Mouse (Mus musculus): ENCODE results near the gene Fads6. TPM values are rescaled to one million over a fixed set of nuclear protein-coding genes. Genes with fewer than 3 reads are reported as not detected.
A peak's percentile ranks its signal among the peaks of the same experiment; 100 is the strongest.

The Fads6 gene
- 0.40 and 0.52 TPM in 2 replicates for polyA plus RNA-seq (2014; fragmentation: Nextera tagmentation; extraction: Ambion mirVana)

DNA sequence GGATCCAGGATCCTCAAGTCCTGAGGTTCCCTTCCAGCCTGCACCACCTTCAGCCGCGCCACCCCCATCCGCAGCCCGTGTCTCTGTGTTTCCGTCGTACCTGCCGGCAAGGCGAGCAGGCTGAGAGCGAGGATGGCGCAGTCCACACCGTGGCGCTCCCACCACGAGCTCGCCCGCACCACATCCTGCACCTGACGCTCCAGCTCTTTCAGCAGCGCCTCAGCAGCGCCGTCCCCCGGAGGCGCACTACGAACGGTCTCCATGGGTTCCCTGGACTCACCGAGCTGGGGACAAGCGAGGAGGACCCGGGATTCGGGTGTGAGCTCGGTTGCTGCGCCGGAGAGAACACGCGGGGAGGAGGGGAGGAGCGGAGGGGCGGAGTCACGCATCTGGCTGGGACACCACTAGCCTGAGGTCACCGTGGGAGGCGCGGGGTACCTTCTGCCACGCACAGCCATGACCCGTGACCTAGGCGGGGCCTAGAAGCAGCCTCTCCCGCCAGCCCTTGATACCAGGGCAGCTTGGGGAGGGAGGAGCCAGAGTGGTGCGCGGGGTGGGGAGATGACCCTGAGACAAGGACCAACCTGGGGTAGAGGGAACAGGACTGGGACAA is at the start of gene Fads6:
Gene Fads6 (minus strand): TSS at position 450 of the 613 bp plus-strand sequence.
- ATAC-seq (ENCODE audit: low FRiP score) = peak; percentile 53
- peak within 1 kb of the TSS; percentile 27; the same call in 1 of the 2 replicates for H3K27ac ChIP-seq (ENCODE audit: low read depth, low read length)
- H3K36me3 ChIP-seq (ENCODE audit: control insufficient read depth, insufficient read depth, low read length) = no peaks in the 10 kb centered on the region
- peaks cover 5% of the 10 kb centered on the region; the same call in 1 of the 2 replicates for H3K4me1 ChIP-seq (replicated peaks; ENCODE audit: control insufficient read depth, insufficient read depth, low read length)
- H3K9me3 ChIP-seq (ENCODE audit: control insufficient read depth, low read length) = no peaks in the 10 kb centered on the region
- H3K4me3 ChIP-seq (ENCODE audit: low read depth, low read length) = peak within 1 kb of the TSS; percentile 41
- DNase-seq (ENCODE audit: low spot score) = peak; percentile 64
- H3K4me2 ChIP-seq (replicated peaks; ENCODE audit: low read depth, low read length) = peak within 1 kb of the TSS; percentile 79
- H3K9ac ChIP-seq (ENCODE audit: low read depth, low read length) = peak within 1 kb of the TSS; percentile 50; the same call in 1 of the 2 replicates
- under 1% methylated on average over 44 of the region's 44 CpGs for WGBS
- H3K27me3 ChIP-seq (ENCODE audit: control insufficient read depth, insufficient read depth, low read length) = peaks cover 9% of the 10 kb centered on the region

DNA sequence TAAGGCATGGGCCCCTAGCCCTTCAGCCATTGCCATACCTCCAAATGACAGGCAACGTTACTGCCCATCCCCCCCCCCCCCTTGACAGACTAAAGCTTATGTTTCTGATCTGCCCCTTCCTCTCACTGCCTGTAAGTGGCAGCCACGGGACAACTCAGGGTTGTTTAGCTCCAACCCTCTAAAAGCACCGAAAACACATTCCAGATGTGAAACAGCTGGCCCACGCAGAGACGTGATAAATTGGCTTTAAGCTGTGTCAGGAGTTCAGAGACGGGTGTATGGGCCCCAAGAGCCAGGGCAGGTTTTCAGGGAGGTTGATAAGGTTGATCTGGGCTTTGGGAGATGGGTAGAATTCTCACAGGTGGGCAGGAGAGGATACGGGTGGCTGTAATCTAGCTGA is 48.1 kb upstream of the Fads6 start:
- Histone ChIP-seq H3K4me3 (ENCODE audit: low read depth, low read length) (no peak overlapping the region), H3K9ac (ENCODE audit: low read depth, low read length) (no peak overlapping the region), H3K4me2 (replicated peaks; ENCODE audit: low read depth, low read length) (no peak overlapping the region), H3K4me1 (replicated peaks; ENCODE audit: control insufficient read depth, insufficient read depth, low read length) (no peaks in the 10 kb centered on the region), H3K9me3 (ENCODE audit: control insufficient read depth, low read length) (no peaks in the 10 kb centered on the region), H3K27me3 (ENCODE audit: control insufficient read depth, insufficient read depth, low read length) (no peaks in the 10 kb centered on the region; the same call in 1 of the 2 replicates), H3K27ac (ENCODE audit: low read depth, low read length) (no peak overlapping the region), H3K36me3 (ENCODE audit: control insufficient read depth, insufficient read depth, low read length) (no peaks in the 10 kb centered on the region)
- ATAC-seq (ENCODE audit: low FRiP score) (no peak), DNase-seq (ENCODE audit: low spot score) (no peak)
- 53% methylated on average over 7 of the region's 7 CpGs for WGBS

DNA sequence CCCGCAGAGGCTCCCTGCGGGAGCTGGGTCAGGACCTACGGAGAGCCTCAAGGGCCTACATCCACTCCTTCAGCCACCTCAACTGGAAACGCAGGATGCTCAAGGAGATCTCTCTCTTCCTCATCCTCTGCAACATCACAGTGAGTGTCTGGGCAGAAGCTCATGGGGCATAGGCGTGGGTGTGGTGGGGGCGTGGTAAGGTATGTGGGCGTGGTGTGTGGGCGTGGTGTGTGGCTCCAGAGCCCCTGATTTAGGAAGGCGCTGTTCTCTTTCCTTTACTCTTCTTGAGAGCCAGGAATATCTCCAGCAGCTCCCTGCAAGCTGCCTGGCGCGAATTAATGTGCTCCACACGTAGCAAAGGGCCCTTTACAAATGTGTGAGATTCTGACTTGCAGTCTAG is 47.5 kb upstream of the Fads6 start:
- H3K4me1 ChIP-seq (replicated peaks; ENCODE audit: control insufficient read depth, insufficient read depth, low read length) = no peaks in the 10 kb centered on the region
- H3K4me2 ChIP-seq (replicated peaks; ENCODE audit: low read depth, low read length) = no peak overlapping the region
- DNase-seq (ENCODE audit: low spot score) = no peak
- H3K9ac ChIP-seq (ENCODE audit: low read depth, low read length) = no peak overlapping the region
- no peak overlapping the region for H3K4me3 ChIP-seq (ENCODE audit: low read depth, low read length)
- H3K36me3 ChIP-seq (ENCODE audit: control insufficient read depth, insufficient read depth, low read length) = no peaks in the 10 kb centered on the region
- H3K9me3 ChIP-seq (ENCODE audit: control insufficient read depth, low read length) = no peaks in the 10 kb centered on the region
- no peaks in the 10 kb centered on the region; the same call in 1 of the 2 replicates for H3K27me3 ChIP-seq (ENCODE audit: control insufficient read depth, insufficient read depth, low read length)
- H3K27ac ChIP-seq (ENCODE audit: low read depth, low read length) = no peak overlapping the region
- 12% methylated on average over 12 of the region's 12 CpGs for WGBS
- ATAC-seq (ENCODE audit: low FRiP score) = no peak

DNA sequence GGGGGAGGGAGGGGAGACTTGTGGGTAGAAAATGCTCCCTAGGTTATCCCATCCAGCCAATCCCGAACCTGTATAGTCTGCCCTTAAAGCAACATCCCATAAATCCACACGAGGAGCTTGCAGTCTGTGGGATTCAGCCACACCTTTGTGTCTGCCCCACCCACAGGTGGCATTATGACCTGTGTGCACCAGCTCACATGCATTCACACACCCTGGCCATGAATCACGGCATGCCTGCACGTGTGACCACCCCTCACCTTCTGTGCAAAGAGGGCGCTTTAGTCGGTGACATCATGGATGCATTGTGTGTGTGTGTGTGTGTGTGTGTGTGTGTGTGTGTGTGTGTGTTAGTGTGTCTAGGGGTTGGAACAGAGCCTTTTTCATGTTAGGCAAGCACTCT is 44.4 kb upstream of the Fads6 start:
- Histone ChIP-seq H3K4me1 (replicated peaks; ENCODE audit: control insufficient read depth, insufficient read depth, low read length) (no peaks in the 10 kb centered on the region), H3K4me3 (ENCODE audit: low read depth, low read length) (no peak overlapping the region), H3K9ac (ENCODE audit: low read depth, low read length) (no peak overlapping the region), H3K27ac (ENCODE audit: low read depth, low read length) (no peak overlapping the region), H3K9me3 (ENCODE audit: control insufficient read depth, low read length) (no peaks in the 10 kb centered on the region), H3K4me2 (replicated peaks; ENCODE audit: low read depth, low read length) (no peak overlapping the region), H3K36me3 (ENCODE audit: control insufficient read depth, insufficient read depth, low read length) (no peaks in the 10 kb centered on the region), H3K27me3 (ENCODE audit: control insufficient read depth, insufficient read depth, low read length) (peaks cover 2% of the 10 kb centered on the region; the same call in 1 of the 2 replicates)
- WGBS = 75% methylated on average over 6 of the region's 6 CpGs
- ATAC-seq (ENCODE audit: low FRiP score) (no peak), DNase-seq (ENCODE audit: low spot score) (no peak)

DNA sequence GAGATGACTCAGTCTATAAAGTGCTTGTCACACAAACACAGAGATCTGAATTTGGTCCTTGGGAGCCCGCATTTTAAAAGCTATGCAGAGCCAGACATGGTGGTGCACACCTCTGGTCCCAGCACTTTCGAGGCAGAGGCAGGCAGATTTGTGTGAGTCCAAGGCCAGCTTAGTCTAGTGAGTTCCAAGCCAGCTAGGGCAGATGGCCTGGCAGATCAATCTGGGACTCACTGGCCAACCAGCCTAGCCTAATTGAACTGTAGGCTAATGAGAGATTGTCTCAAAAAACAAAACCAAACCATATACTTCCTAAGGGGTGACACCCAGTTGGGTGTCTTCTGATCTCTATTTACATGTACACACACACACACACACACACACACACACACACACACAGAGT is 43.8 kb upstream of the Fads6 start:
- Histone ChIP-seq H3K4me2 (replicated peaks; ENCODE audit: low read depth, low read length) (no peak overlapping the region), H3K36me3 (ENCODE audit: control insufficient read depth, insufficient read depth, low read length) (no peaks in the 10 kb centered on the region), H3K9me3 (ENCODE audit: control insufficient read depth, low read length) (no peaks in the 10 kb centered on the region), H3K4me1 (replicated peaks; ENCODE audit: control insufficient read depth, insufficient read depth, low read length) (no peaks in the 10 kb centered on the region), H3K27me3 (ENCODE audit: control insufficient read depth, insufficient read depth, low read length) (peaks cover 7% of the 10 kb centered on the region), H3K4me3 (ENCODE audit: low read depth, low read length) (no peak overlapping the region), H3K9ac (ENCODE audit: low read depth, low read length) (no peak overlapping the region), H3K27ac (ENCODE audit: low read depth, low read length) (no peak overlapping the region)
- DNase-seq (ENCODE audit: low spot score) = no peak
- no peak for ATAC-seq (ENCODE audit: low FRiP score)
- 78% methylated on average over 2 of the region's 2 CpGs for WGBS

DNA sequence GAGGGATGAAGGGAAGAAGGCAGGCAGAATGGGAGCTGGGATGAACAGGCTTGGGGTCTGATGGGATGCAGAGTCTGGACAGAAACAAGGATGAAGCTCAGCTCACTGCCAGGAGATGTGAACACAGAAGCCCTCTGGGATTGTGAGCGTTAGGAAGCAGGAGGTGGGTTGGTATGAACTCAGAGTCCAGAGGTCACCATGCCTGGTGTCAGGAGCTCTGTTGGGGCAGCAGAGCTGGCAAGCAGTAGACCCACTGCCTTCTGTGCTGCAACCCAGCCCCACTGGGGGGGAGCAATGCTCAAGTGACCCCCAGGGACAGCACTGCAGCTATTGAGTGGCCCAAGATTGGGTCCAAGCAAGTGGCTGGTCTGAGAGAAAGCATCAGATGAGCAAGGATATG is 40.4 kb upstream of the Fads6 start:
- Histone ChIP-seq H3K27ac (ENCODE audit: low read depth, low read length) (no peak overlapping the region), H3K4me2 (replicated peaks; ENCODE audit: low read depth, low read length) (no peak overlapping the region), H3K36me3 (ENCODE audit: control insufficient read depth, insufficient read depth, low read length) (no peaks in the 10 kb centered on the region), H3K4me1 (replicated peaks; ENCODE audit: control insufficient read depth, insufficient read depth, low read length) (0 out of 2 replicates have a peak, but pooled peaks cover 3% of the 10 kb centered on the region), H3K4me3 (ENCODE audit: low read depth, low read length) (no peak overlapping the region), H3K9me3 (ENCODE audit: control insufficient read depth, low read length) (no peaks in the 10 kb centered on the region), H3K9ac (ENCODE audit: low read depth, low read length) (no peak overlapping the region), H3K27me3 (ENCODE audit: control insufficient read depth, insufficient read depth, low read length) (peaks cover 26% of the 10 kb centered on the region)
- 76% methylated on average over 1 of the region's 1 CpGs for WGBS
- no peak for DNase-seq (ENCODE audit: low spot score)
- ATAC-seq (ENCODE audit: low FRiP score) = no peak

DNA sequence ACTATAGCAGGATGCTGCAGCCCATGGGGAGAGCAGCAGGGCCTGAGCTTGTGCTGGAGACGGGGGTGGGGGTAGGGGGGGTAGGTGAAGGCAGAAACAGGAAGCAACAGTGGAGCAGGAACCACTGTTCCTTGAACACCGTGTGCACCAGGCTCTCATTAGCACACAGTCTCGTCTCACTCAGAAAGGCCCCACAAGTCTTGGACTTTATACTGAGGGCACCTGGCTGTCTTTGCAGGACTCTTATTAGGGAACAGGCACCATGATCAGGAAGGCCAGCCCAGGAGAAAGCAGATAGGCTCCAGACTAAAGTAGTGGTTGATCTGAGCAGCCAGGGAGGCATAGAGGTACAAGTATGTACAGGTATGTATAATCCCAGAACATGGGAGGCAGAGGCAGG is 39.9 kb upstream of the Fads6 start:
- H3K4me2 ChIP-seq (replicated peaks; ENCODE audit: low read depth, low read length) = no peak overlapping the region
- no peak for DNase-seq (ENCODE audit: low spot score)
- H3K27ac ChIP-seq (ENCODE audit: low read depth, low read length) = no peak overlapping the region
- peaks cover 26% of the 10 kb centered on the region for H3K27me3 ChIP-seq (ENCODE audit: control insufficient read depth, insufficient read depth, low read length)
- H3K9me3 ChIP-seq (ENCODE audit: control insufficient read depth, low read length) = no peaks in the 10 kb centered on the region
- H3K4me3 ChIP-seq (ENCODE audit: low read depth, low read length) = no peak overlapping the region
- no peaks in the 10 kb centered on the region for H3K36me3 ChIP-seq (ENCODE audit: control insufficient read depth, insufficient read depth, low read length)
- H3K9ac ChIP-seq (ENCODE audit: low read depth, low read length) = no peak overlapping the region
- H3K4me1 ChIP-seq (replicated peaks; ENCODE audit: control insufficient read depth, insufficient read depth, low read length) = 0 out of 2 replicates have a peak, but pooled peaks cover 3% of the 10 kb centered on the region
- WGBS = 56% methylated on average over 3 of the region's 3 CpGs
- no peak for ATAC-seq (ENCODE audit: low FRiP score)

DNA sequence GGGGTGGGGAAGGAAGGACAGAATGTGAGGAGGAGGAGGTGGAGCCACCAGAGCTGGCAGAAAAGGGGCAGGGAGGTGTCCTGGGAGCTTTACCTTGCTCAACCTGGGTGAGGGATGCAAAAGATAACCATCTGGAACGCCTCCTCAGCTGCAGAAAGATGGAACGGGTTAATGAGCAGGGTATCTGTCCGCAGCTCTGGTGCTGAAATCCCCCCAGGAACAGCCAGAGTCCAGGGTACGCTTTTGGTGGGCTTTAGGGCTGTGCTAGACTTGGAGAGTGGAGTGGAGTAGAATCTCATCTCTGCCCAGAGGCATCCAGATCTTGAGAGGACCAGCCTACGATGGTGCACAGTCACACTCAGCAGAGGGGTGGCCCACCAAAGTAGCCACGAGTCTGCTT is 38.7 kb upstream of the Fads6 start:
- H3K9ac ChIP-seq (ENCODE audit: low read depth, low read length) = no peak overlapping the region
- no peak for ATAC-seq (ENCODE audit: low FRiP score)
- DNase-seq (ENCODE audit: low spot score) = peak; percentile 29
- H3K9me3 ChIP-seq (ENCODE audit: control insufficient read depth, low read length) = no peaks in the 10 kb centered on the region
- no peak overlapping the region for H3K4me2 ChIP-seq (replicated peaks; ENCODE audit: low read depth, low read length)
- H3K36me3 ChIP-seq (ENCODE audit: control insufficient read depth, insufficient read depth, low read length) = no peaks in the 10 kb centered on the region
- H3K27me3 ChIP-seq (ENCODE audit: control insufficient read depth, insufficient read depth, low read length) = peaks cover 26% of the 10 kb centered on the region
- no peak overlapping the region for H3K4me3 ChIP-seq (ENCODE audit: low read depth, low read length)
- H3K27ac ChIP-seq (ENCODE audit: low read depth, low read length) = no peak overlapping the region
- 0 out of 2 replicates have a peak, but pooled peaks cover 3% of the 10 kb centered on the region for H3K4me1 ChIP-seq (replicated peaks; ENCODE audit: control insufficient read depth, insufficient read depth, low read length)
- 18% methylated on average over 6 of the region's 6 CpGs for WGBS

DNA sequence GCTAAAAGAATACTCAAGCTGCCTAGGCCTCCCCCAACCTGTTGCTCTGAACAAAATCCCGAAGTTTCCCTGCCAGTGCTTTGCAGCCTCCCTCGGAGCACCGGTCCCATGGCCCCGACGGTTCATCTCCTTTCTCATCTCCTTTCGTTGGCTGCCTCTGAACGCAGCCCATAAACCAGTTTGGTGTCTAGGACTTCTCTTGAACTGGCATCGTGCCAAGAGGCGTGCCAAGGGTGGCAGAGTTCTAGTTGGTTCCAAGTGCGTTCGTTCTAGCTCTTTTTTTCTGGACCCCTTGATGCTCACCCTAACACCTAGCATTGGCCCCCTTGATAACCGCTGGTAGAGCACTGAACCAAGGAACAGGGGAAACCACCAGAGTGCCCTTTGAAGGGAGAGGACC is 37.8 kb upstream of the Fads6 start:
- Histone ChIP-seq H3K4me2 (replicated peaks; ENCODE audit: low read depth, low read length) (no peak overlapping the region), H3K27ac (ENCODE audit: low read depth, low read length) (no peak overlapping the region), H3K36me3 (ENCODE audit: control insufficient read depth, insufficient read depth, low read length) (no peaks in the 10 kb centered on the region), H3K9me3 (ENCODE audit: control insufficient read depth, low read length) (no peaks in the 10 kb centered on the region), H3K27me3 (ENCODE audit: control insufficient read depth, insufficient read depth, low read length) (peaks cover 26% of the 10 kb centered on the region), H3K4me1 (replicated peaks; ENCODE audit: control insufficient read depth, insufficient read depth, low read length) (0 out of 2 replicates have a peak, but pooled peaks cover 3% of the 10 kb centered on the region), H3K9ac (ENCODE audit: low read depth, low read length) (no peak overlapping the region), H3K4me3 (ENCODE audit: low read depth, low read length) (no peak overlapping the region)
- 62% methylated on average over 12 of the region's 12 CpGs for WGBS
- no peak for ATAC-seq (ENCODE audit: low FRiP score)
- DNase-seq (ENCODE audit: low spot score) = no peak

All from hindbrain, embryonic 11.5 days (tissue).